Mouse (Mus musculus): ENCODE measurements at regions not wholly inside any gene's neighbourhood (a gene's known extent, or its start where the extent isn't known, plus 50 kb on each side); places are given as distances from the start of the nearest gene placed in this dataset.
A peak's percentile ranks its signal among the peaks of the same experiment; 100 is the strongest.

- 98% methylated on average over 3 of the region's 3 CpGs for WGBS
- Histone ChIP-seq H3K27ac (replicated peaks) (no peak overlapping the region), H3K4me1 (replicated peaks; ENCODE audit: control insufficient read depth, insufficient read depth) (no peaks in the 10 kb centered on the region), H3K9me3 (ENCODE audit: control insufficient read depth, low read length) (no peaks in the 10 kb centered on the region), H3K36me3 (ENCODE audit: control insufficient read depth, insufficient read depth, low read length) (no peaks in the 10 kb centered on the region), H3K27me3 (ENCODE audit: control insufficient read depth, insufficient read depth, low read length) (no peaks in the 10 kb centered on the region), H3K4me3 (ENCODE audit: low read depth, low read length) (no peak overlapping the region), H3K4me2 (replicated peaks; ENCODE audit: low read depth) (no peak overlapping the region), H3K9ac (ENCODE audit: low read length) (no peak overlapping the region)
- no peak for TF ChIP-seq CTCF (IDR thresholded peaks at IDR 0.05; ENCODE audit: low read depth)
- TF ChIP-seq EP300 (optimal IDR thresholded peaks at IDR 0.05) = no peak
- DNase-seq (ENCODE audit: low spot score) (no peak), ATAC-seq (ENCODE audit: low FRiP score, low TSS enrichment) (no peak)
Measured at GRCm38 (mm10) chr12:25379996-25380395, 283.1 kb upstream of the Id2 start.

DNA sequence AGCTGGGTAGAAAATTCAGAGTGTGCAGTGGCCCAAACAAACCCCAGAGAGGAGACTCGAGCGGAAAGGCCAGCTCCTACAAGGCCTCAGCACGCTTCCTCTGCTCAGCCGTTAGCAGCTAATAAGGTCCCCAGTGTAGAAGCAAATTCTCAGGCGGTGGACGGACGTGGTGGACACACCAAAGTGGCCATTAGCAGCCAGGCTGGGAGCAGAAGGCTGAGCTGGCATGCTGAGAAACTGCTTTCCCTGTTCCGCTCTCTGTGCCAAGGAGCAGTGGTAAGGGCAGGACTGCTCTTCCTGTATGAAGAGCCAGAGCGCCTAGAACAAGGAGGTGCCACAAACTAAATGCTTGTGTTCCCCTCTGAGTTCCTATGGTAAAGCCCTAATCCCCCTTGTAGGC lies 282.1 kb upstream of the Id2 start:
- DNase-seq (ENCODE audit: low spot score) = no peak
- 88% methylated on average over 9 of the region's 9 CpGs for WGBS
- Histone ChIP-seq H3K36me3 (ENCODE audit: control insufficient read depth, insufficient read depth, low read length) (no peaks in the 10 kb centered on the region), H3K9ac (ENCODE audit: low read length) (no peak overlapping the region), H3K4me2 (replicated peaks; ENCODE audit: low read depth) (no peak overlapping the region), H3K4me3 (ENCODE audit: low read depth, low read length) (no peak overlapping the region), H3K27ac (replicated peaks) (no peak overlapping the region), H3K9me3 (ENCODE audit: control insufficient read depth, low read length) (no peaks in the 10 kb centered on the region), H3K27me3 (ENCODE audit: control insufficient read depth, insufficient read depth, low read length) (no peaks in the 10 kb centered on the region), H3K4me1 (replicated peaks; ENCODE audit: control insufficient read depth, insufficient read depth) (no peaks in the 10 kb centered on the region)
- no peak for ATAC-seq (ENCODE audit: low FRiP score, low TSS enrichment)
- no peak for TF ChIP-seq EP300 (optimal IDR thresholded peaks at IDR 0.05)
- no peak for TF ChIP-seq CTCF (IDR thresholded peaks at IDR 0.05; ENCODE audit: low read depth)

DNA sequence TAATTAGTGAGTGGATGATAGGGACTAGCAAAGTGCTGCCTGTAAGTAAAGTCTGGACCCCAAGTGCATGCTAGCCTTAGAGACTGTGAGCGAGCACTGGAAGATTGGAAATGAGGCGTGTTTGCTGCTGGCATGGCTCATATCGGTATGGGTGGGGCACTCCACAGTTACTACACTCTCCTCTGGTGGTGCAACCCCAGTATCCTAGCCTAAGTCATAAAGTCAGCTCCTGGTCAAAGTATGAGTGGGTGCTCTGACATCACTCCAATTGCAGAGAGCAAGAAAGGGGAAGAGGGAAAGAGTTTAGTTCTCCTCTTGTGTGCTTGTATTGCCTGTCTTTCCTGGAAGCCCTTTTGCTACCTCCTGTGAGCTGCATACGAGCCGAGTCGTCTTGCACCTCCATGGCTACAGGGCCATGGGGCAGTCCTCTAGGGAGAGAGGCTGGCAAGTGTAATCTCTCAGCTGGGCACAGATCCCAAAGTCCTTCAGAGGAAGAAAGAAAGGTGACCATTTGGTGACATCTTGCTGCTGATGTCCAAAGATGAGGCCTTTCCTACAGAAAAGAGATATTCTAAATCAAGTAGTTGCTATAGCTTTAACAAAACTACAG lies 281.2 kb upstream of the Id2 start:
- TF ChIP-seq CTCF (IDR thresholded peaks at IDR 0.05; ENCODE audit: low read depth) (no peak), EP300 (optimal IDR thresholded peaks at IDR 0.05) (no peak)
- peak; percentile 17 for DNase-seq (ENCODE audit: low spot score)
- H3K27me3 ChIP-seq (ENCODE audit: control insufficient read depth, insufficient read depth, low read length) = no peaks in the 10 kb centered on the region
- H3K36me3 ChIP-seq (ENCODE audit: control insufficient read depth, insufficient read depth, low read length) = no peaks in the 10 kb centered on the region
- H3K27ac ChIP-seq (replicated peaks) = no peak overlapping the region
- ATAC-seq (ENCODE audit: low FRiP score, low TSS enrichment) = 0 out of 2 replicates have a peak, but pooled peaks have one; percentile 61
- no peak overlapping the region for H3K4me2 ChIP-seq (replicated peaks; ENCODE audit: low read depth)
- 74% methylated on average over 6 of the region's 6 CpGs for WGBS
- H3K9me3 ChIP-seq (ENCODE audit: control insufficient read depth, low read length) = no peaks in the 10 kb centered on the region
- H3K4me3 ChIP-seq (ENCODE audit: low read depth, low read length) = no peak overlapping the region
- no peaks in the 10 kb centered on the region for H3K4me1 ChIP-seq (replicated peaks; ENCODE audit: control insufficient read depth, insufficient read depth)
- no peak overlapping the region for H3K9ac ChIP-seq (ENCODE audit: low read length)

DNA sequence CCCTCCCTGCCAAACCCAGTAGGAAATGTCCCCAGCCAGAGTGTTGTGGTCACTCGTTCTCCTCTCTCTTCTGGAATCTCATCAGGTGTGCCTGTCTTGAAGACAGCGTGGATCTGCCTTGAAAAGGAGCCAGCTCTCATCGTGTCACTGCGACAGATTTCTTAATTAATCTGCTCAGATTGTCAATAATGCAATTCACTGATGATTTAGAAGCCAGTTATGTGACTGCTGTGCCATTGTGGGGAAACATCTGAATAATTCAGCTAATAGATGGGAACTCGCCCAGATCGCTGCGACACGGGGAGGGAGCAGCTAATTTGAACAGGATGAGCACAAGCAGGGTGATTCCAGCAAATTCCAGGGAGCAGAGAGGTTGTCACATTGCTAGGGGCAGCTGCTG lies 279.5 kb upstream of the Id2 start:
- TF ChIP-seq EP300 (optimal IDR thresholded peaks at IDR 0.05) = no peak
- H3K36me3 ChIP-seq (ENCODE audit: control insufficient read depth, insufficient read depth, low read length) = no peaks in the 10 kb centered on the region
- H3K9me3 ChIP-seq (ENCODE audit: control insufficient read depth, low read length) = no peaks in the 10 kb centered on the region
- no peak overlapping the region for H3K27ac ChIP-seq (replicated peaks)
- WGBS = 68% methylated on average over 8 of the region's 8 CpGs
- H3K4me1 ChIP-seq (replicated peaks; ENCODE audit: control insufficient read depth, insufficient read depth) = no peaks in the 10 kb centered on the region
- H3K9ac ChIP-seq (ENCODE audit: low read length) = no peak overlapping the region
- H3K4me2 ChIP-seq (replicated peaks; ENCODE audit: low read depth) = no peak overlapping the region
- no peak for ATAC-seq (ENCODE audit: low FRiP score, low TSS enrichment)
- DNase-seq (ENCODE audit: low spot score) = no peak
- no peaks in the 10 kb centered on the region for H3K27me3 ChIP-seq (ENCODE audit: control insufficient read depth, insufficient read depth, low read length)
- H3K4me3 ChIP-seq (ENCODE audit: low read depth, low read length) = no peak overlapping the region

DNA sequence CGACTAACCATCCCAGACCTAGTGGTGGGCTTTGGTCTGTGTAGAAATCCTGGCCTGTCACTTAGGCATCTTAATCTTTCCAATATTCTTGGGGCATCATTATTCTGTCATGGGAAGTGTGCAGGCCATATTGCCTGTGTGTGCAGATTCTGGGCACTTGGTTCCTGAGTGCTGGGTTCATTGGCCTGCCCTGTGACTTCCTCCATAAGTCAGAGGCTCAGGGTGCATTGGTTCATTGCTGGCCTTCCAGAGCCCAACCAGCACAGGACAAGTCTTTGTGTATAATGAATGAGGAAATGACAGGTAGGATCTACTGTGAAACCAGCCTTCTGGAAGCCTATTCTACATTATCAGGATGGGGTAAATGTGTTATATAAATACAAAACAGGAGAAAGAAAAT lies 270.6 kb upstream of the Id2 start:
- ATAC-seq (ENCODE audit: low FRiP score, low TSS enrichment) (no peak), DNase-seq (ENCODE audit: low spot score) (no peak)
- Histone ChIP-seq H3K27me3 (ENCODE audit: control insufficient read depth, insufficient read depth, low read length) (no peaks in the 10 kb centered on the region), H3K4me1 (replicated peaks; ENCODE audit: control insufficient read depth, insufficient read depth) (no peaks in the 10 kb centered on the region), H3K4me2 (replicated peaks; ENCODE audit: low read depth) (no peak overlapping the region), H3K9me3 (ENCODE audit: control insufficient read depth, low read length) (no peaks in the 10 kb centered on the region), H3K9ac (ENCODE audit: low read length) (no peak overlapping the region), H3K27ac (replicated peaks) (no peak overlapping the region), H3K36me3 (ENCODE audit: control insufficient read depth, insufficient read depth, low read length) (no peaks in the 10 kb centered on the region), H3K4me3 (ENCODE audit: low read depth, low read length) (no peak overlapping the region)
- WGBS = 93% methylated on average over 1 of the region's 1 CpGs
- TF ChIP-seq CTCF (IDR thresholded peaks at IDR 0.05; ENCODE audit: low read depth) (no peak), EP300 (optimal IDR thresholded peaks at IDR 0.05) (no peak)

DNA sequence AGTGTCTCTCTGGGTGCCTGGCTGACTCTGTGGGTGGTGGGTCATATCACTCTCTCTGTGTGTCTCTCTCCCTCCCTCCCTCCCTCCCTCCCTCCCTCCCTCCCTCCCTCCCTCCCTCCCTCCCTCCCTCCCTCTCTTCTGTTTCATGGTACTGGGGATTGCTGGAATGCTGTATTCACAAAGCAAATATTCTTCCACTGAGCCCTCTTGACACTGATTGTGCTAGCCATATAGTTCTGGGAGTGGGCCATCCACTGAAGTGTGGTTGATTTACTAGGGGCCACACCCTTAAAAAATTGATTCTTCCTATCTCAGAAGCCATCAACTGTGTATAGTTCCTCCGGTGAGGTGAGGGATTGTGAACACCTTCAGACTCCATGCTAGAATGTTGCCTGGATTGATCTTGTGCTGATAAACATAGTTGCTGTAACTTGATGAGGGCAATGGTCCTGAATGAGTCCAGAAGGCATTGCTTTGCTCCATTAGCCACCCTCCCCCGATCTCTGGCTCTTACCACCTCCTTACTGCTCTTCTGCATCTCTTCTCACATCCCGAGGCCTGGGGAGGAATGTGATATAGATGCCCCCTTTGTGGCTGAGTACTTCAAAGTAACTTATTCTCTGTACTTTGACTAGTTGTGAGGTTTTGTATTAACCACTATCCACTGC lies 268.8 kb upstream of the Id2 start:
- 50% methylated on average over 3 of the region's 3 CpGs for WGBS
- TF ChIP-seq EP300 (optimal IDR thresholded peaks at IDR 0.05) = no peak
- TF ChIP-seq CTCF (IDR thresholded peaks at IDR 0.05; ENCODE audit: low read depth) = no peak
- no peaks in the 10 kb centered on the region for H3K9me3 ChIP-seq (ENCODE audit: control insufficient read depth, low read length)
- H3K4me2 ChIP-seq (replicated peaks; ENCODE audit: low read depth) = no peak overlapping the region
- H3K4me3 ChIP-seq (ENCODE audit: low read depth, low read length) = no peak overlapping the region
- no peaks in the 10 kb centered on the region for H3K36me3 ChIP-seq (ENCODE audit: control insufficient read depth, insufficient read depth, low read length)
- ATAC-seq (ENCODE audit: low FRiP score, low TSS enrichment) (no peak), DNase-seq (ENCODE audit: low spot score) (no peak)
- H3K9ac ChIP-seq (ENCODE audit: low read length) = no peak overlapping the region
- H3K27ac ChIP-seq (replicated peaks) = no peak overlapping the region
- no peaks in the 10 kb centered on the region for H3K4me1 ChIP-seq (replicated peaks; ENCODE audit: control insufficient read depth, insufficient read depth)
- no peaks in the 10 kb centered on the region for H3K27me3 ChIP-seq (ENCODE audit: control insufficient read depth, insufficient read depth, low read length)

Measured in stomach, postnatal 0 days (tissue).